Mouse (Mus musculus) ES-E14 (cell line): ENCODE results near the gene Col4a2.

Experiments
- HCFC1 ChIP-seq: IDR thresholded peaks from 2 replicates; pipeline ENCODE4 v1.6.1; 2012; ENCODE audit warnings: low read length, inconsistent platforms, borderline replicate concordance; ENCODE audit not compliant: insufficient read depth
- MAFK ChIP-seq: IDR thresholded peaks from 2 replicates; pipeline ENCODE4 v1.6.1; 2014; ENCODE audit warnings: mild to moderate bottlenecking, low read depth, low read length, inconsistent platforms; ENCODE audit not compliant: insufficient read depth
- ZC3H11A ChIP-seq: IDR thresholded peaks from 2 replicates; pipeline ENCODE4 v1.6.1; 2012; ENCODE audit warnings: low read depth, mild to moderate bottlenecking, inconsistent platforms, low read length, borderline replicate concordance
- ZNF384 ChIP-seq: IDR thresholded peaks from 2 replicates; pipeline ENCODE4 v1.6.1; 2012; ENCODE audit warnings: low read depth, low read length, inconsistent platforms

- TF ChIP-seq MAFK (no peak), ZC3H11A (no peak), HCFC1 (no peak), ZNF384 (no peak)
These were observed 72.8 kb downstream of the Col4a2 start for GRCm38 (mm10) chr8:11385272-11385905.
